Mouse (Mus musculus): ENCODE measurements around the gene Ak7. TPM values are rescaled to one million over a fixed set of nuclear protein-coding genes. Genes with fewer than 3 reads are reported as not detected.

Ak7 gene
- polyA plus RNA-seq, 1 experiment from 2014 or later, result 0.50 TPM

DNA sequence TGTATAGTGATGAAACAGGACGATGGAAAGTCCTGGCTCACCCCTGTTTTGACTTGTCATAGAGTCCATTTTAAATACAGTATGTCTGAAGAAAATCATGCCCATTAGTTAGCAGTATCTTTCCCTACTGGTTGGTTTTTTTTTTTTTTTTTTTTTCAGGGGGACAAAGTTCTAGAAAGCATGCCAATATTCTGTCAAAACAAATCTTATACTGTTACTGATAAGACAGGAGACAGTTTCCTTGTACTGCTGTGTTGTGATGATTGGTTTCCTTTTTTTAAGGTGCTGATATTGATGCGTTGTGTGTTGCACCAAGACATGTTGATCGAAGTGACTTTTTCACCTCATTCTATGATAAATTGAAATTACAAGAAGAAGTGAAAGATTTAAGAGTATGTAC is 100.4 kb downstream of the Ak7 start:
- WGBS, result 95% methylated on average over 3 of the region's 3 CpGs

DNA sequence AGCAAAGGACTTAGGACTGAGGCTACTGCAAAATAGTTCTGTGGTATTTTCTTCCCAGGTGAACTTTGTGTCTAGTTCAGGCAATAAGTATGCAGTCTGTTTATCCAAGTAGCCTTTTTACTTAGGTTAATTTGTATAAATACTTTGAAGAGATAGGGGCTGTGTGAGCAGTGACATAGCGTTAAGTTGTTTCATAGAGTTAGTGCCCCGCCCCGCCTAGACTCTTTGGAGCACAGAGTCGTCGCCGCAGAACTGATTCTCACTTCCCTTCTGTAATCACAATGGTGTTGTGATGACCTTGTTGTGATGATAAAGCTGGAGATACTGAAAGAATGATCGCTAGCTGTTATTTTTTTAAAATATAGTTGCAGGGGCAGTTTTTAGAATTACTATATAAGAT is 101.6 kb downstream of the Ak7 start:
- no peaks in the 10 kb centered on the region for H3K27me3 ChIP-seq
- no peak overlapping the region for H3K4me3 ChIP-seq
- no peak for ATAC-seq (ENCODE audit: low FRiP score, low read depth)
- no peaks in the 10 kb centered on the region for H3K4me1 ChIP-seq
- H3K9ac ChIP-seq (replicated peaks), result no peak overlapping the region
- H3K27ac ChIP-seq (replicated peaks), result no peak overlapping the region
- peaks cover 71% of the 10 kb centered on the region for H3K36me3 ChIP-seq
- H3K4me2 ChIP-seq (replicated peaks), result no peak overlapping the region
- WGBS, result 91% methylated on average over 7 of the region's 7 CpGs
- H3K9me3 ChIP-seq, result no peaks in the 10 kb centered on the region

More for the DNA sequence above, 100.4 kb downstream of the Ak7 start:
- Histone ChIP-seq H3K36me3 (peaks cover 64% of the 10 kb centered on the region), H3K4me1 (no peaks in the 10 kb centered on the region), H3K27me3 (no peaks in the 10 kb centered on the region), H3K4me3 (no peak overlapping the region), H3K9ac (replicated peaks) (no peak overlapping the region), H3K27ac (replicated peaks) (no peak overlapping the region), H3K4me2 (replicated peaks) (no peak overlapping the region), H3K9me3 (no peaks in the 10 kb centered on the region)
- no peak for ATAC-seq (ENCODE audit: low FRiP score, low read depth)

DNA sequence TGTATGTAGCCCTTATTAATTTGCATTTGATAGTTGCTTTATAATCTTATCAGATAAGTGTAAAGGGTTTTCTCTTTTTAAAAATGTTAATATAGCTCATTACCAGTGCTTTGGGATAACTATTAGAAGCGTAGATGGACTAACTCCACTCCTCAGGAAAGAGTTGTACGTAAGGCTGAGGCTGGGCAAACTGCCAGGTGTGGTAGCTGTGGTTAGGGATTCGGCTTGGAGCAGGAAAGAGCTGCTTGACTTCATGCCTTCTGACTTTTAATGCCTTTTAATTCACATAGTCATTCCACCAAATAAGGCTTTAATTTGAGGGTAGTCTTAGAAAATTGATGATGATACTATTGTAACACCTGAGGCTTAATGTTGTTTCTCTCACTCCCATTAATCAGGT is 103.2 kb downstream of the Ak7 start:
- H3K4me3 ChIP-seq, result no peak overlapping the region
- H3K4me2 ChIP-seq (replicated peaks), result no peak overlapping the region
- H3K36me3 ChIP-seq, result peaks cover 80% of the 10 kb centered on the region
- no peaks in the 10 kb centered on the region for H3K27me3 ChIP-seq
- H3K27ac ChIP-seq (replicated peaks), result no peak overlapping the region
- H3K9me3 ChIP-seq, result no peaks in the 10 kb centered on the region
- ATAC-seq (ENCODE audit: low FRiP score, low read depth), result no peak
- 88% methylated on average over 3 of the region's 3 CpGs for WGBS
- no peak overlapping the region for H3K9ac ChIP-seq (replicated peaks)
- no peaks in the 10 kb centered on the region for H3K4me1 ChIP-seq

DNA sequence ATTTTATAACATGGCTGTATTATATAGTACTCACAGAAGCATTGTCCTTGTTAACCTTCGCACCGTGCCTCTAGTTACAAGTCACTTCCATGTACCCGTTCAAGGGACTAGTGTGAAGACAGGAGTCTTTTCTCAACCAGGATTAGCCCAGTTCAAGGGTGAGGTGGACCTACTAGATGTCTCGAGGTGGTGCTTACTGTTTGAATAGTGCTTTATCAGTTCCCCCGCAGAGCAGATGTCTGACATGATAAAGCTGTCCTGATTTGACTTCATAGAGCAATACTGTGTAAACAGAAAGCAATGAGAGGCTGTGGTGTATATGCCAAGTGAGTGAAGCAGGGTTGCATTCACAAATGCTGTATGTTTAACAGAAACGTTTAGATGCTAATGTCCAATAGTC is 104.8 kb downstream of the Ak7 start:
- Histone ChIP-seq H3K36me3 (peaks cover 86% of the 10 kb centered on the region), H3K27ac (replicated peaks) (no peak overlapping the region), H3K27me3 (no peaks in the 10 kb centered on the region), H3K4me3 (no peak overlapping the region), H3K4me2 (replicated peaks) (no peak overlapping the region), H3K9me3 (no peaks in the 10 kb centered on the region), H3K4me1 (no peaks in the 10 kb centered on the region), H3K9ac (replicated peaks) (no peak overlapping the region)
- no peak for ATAC-seq (ENCODE audit: low FRiP score, low read depth)
- WGBS, result 85% methylated on average over 6 of the region's 6 CpGs

DNA sequence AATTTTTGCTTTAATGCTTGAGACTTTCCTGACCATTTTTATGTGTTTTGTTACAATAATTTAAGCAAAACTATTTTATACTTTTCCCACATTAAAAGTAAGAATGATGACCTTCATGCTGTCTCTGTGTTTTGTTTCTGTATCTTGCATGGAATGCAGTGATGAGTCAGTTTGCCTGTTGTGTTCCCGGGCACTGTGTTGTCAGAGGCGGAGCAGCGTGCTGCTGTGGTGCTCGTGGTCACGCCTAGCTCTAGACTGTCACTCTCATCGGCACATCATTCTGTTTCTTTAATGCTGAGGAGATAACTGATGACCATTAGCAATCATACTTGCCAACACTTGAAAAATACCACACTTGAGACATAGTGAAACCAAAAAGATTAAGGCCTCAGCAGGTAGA is 108.2 kb downstream of the Ak7 start:
- no peaks in the 10 kb centered on the region for H3K4me1 ChIP-seq
- H3K36me3 ChIP-seq, result peaks cover 65% of the 10 kb centered on the region
- H3K27me3 ChIP-seq, result no peaks in the 10 kb centered on the region
- no peak overlapping the region for H3K27ac ChIP-seq (replicated peaks)
- ATAC-seq (ENCODE audit: low FRiP score, low read depth), result no peak
- H3K9me3 ChIP-seq, result no peaks in the 10 kb centered on the region
- H3K4me3 ChIP-seq, result no peak overlapping the region
- H3K4me2 ChIP-seq (replicated peaks), result no peak overlapping the region
- 94% methylated on average over 6 of the region's 6 CpGs for whole genome bisulfite sequencing
- H3K9ac ChIP-seq (replicated peaks), result no peak overlapping the region

DNA sequence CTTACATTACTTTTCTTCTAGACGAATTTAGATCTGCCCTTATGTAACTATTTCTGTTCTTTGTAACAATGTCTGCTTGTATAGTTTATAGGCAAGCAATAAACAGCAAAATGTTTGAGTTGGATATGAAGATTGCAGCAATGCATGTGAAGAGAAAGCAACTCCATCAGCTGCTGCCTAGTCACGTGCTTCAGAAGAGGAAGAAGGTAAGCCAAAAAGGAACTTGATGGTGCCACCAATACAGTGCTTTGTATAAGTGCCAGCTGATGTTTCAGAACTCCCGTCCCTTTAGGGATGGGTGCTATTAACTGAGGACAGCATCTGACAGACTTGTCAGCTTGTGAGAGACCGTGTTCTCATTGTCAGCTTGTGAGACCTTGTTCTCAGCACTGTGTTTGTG is 117.7 kb downstream of the Ak7 start:
- 91% methylated on average over 4 of the region's 4 CpGs for WGBS
- no peak overlapping the region for H3K4me3 ChIP-seq
- no peaks in the 10 kb centered on the region for H3K4me1 ChIP-seq
- no peak overlapping the region for H3K9ac ChIP-seq (replicated peaks)
- H3K27me3 ChIP-seq, result no peaks in the 10 kb centered on the region
- no peak overlapping the region for H3K4me2 ChIP-seq (replicated peaks)
- peaks cover 89% of the 10 kb centered on the region for H3K36me3 ChIP-seq
- no peaks in the 10 kb centered on the region for H3K9me3 ChIP-seq
- no peak for ATAC-seq (ENCODE audit: low FRiP score, low read depth)
- no peak overlapping the region for H3K27ac ChIP-seq (replicated peaks)

DNA sequence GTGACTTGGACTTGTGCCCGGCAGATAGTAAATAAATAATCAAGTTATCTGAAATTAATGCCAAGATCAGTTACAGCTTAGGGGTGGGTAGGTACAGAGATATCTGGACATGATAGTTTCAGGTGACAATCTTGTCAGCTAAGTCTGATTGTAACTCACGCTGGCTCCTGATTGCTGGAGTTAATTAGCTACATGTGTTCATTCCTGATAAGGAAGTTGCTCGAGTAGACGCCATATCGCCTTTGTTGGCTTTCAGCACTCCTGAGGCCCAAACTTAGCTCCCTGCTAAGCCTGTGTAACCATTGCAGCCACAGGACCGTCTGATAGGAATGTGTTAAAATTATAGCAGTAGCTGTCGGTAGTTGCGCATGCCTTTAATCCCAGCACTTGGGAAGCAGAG is 119.0 kb downstream of the Ak7 start:
- Histone ChIP-seq H3K27me3 (no peaks in the 10 kb centered on the region), H3K36me3 (peaks cover 90% of the 10 kb centered on the region), H3K27ac (replicated peaks) (no peak overlapping the region), H3K9ac (replicated peaks) (no peak overlapping the region), H3K4me1 (no peaks in the 10 kb centered on the region), H3K4me3 (no peak overlapping the region), H3K4me2 (replicated peaks) (no peak overlapping the region), H3K9me3 (no peaks in the 10 kb centered on the region)
- no peak for ATAC-seq (ENCODE audit: low FRiP score, low read depth)
- WGBS, result 90% methylated on average over 8 of the region's 8 CpGs

DNA sequence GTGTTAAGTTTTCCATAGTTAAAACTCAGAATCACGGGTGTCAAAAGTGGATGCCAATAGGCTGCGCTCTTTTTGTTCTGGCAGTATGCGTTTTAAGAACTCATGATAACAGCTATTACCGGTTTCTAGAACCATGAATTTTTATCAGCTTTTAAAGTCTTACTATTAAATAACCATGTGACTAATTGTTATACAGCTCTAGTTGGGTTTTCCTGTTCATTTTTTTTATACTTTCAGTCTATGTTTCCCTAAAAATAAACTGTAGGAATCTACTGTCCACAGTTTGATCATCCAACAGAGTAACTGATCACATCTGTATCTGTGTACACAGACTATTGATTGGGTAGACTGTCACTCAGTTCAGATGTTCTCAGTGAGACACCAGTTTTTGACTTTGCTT is 119.5 kb downstream of the Ak7 start:
- no peaks in the 10 kb centered on the region for H3K4me1 ChIP-seq
- H3K4me3 ChIP-seq, result no peak overlapping the region
- 97% methylated on average over 4 of the region's 4 CpGs for WGBS
- H3K27ac ChIP-seq (replicated peaks), result no peak overlapping the region
- H3K27me3 ChIP-seq, result no peaks in the 10 kb centered on the region
- no peak for ATAC-seq (ENCODE audit: low FRiP score, low read depth)
- H3K4me2 ChIP-seq (replicated peaks), result no peak overlapping the region
- no peak overlapping the region for H3K9ac ChIP-seq (replicated peaks)
- H3K9me3 ChIP-seq, result no peaks in the 10 kb centered on the region
- H3K36me3 ChIP-seq, result peaks cover 88% of the 10 kb centered on the region

Other genes starting within 250 kb of the Ak7 start
- 0.50 and 0.66 TPM in 2 replicates for gene Bdkrb2, start 142.8 kb upstream of the Ak7 start, polyA plus RNA-seq (2016; fragmentation: Nextera tagmentation; extraction: Ambion mirVana)
- not detected in 2 replicates for gene Bdkrb1, start 102.9 kb upstream of the Ak7 start, polyA plus RNA-seq (2016; fragmentation: Nextera tagmentation; extraction: Ambion mirVana)
- gene Gskip, start 21.1 kb upstream of the Ak7 start, polyA plus RNA-seq (2016; fragmentation: Nextera tagmentation; extraction: Ambion mirVana), result 37.3 and 38.2 TPM in 2 replicates
- gene Atg2b, start 20.8 kb upstream of the Ak7 start, polyA plus RNA-seq (2016; fragmentation: Nextera tagmentation; extraction: Ambion mirVana), result 15.5 and 18.3 TPM in 2 replicates
- 299 and 319 TPM in 2 replicates for gene Papola, start 78.7 kb downstream of the Ak7 start, polyA plus RNA-seq (2016; fragmentation: Nextera tagmentation; extraction: Ambion mirVana)

Measured in midbrain, embryonic 12.5 days (tissue).